Mouse (Mus musculus): Measurements from ENCODE around the gene Umod.

GRCm38 (mm10) chr7:119516272-119516558 lies 37.1 kb upstream of the Umod start:
- TF ChIP-seq CTCF (IDR thresholded peaks at IDR 0.05) = no peak
- no peak for TF ChIP-seq EP300 (IDR thresholded peaks at IDR 0.05)
